Mouse (Mus musculus) induced T-regulatory cell, adult 2 months (primary cell): ENCODE results near the gene Exoc4.

Source experiments
- DNase-seq: peaks from one replicate; pipeline ENCODE4 v3.0.0-alpha.2; 2012; ENCODE audit warnings: low read depth

Exoc4 gene

DNA sequence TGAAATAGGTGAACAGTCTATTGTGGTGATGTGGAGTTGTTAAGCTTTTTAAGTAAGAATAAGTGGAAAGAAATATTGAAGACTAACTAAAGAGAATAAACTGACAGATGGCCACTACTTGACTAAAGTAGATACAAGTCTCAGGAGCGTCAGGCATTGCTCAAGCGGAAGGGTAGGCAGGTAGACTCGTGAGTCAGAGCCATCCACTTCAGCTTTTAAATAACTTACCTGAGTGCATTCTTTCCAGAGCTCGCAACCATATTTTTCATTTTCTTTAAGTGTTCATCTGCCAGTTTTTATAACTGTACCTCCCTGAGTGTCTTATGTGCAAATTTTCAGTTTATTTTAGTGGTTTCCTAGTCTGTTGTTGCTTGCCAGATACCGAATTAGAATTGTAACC is 219.6 kb downstream of the Exoc4 start:
- no peak for DNase-seq

GRCm38 (mm10) chr6:33476134-33476533 is 227.2 kb downstream of the Exoc4 start:
- no peak for DNase-seq

DNA sequence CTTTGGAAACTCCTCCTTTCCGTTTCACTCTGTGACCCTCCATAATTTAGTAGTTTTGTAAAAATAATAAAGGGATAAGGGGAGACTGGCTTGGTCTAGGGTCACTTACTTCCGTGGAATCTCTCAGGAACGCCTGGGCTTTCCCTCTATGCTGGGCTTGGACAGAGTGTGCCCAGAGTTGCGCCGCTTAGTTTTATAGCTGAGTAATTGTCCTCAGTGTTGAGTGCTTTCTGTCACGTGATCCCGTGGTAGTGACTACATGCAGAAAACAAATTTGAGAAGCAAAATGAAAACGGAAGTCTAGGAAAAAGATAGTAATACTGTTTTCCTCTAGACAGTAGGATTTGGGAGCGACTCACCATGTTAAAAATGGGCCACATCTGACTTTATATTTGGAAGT is 235.7 kb downstream of the Exoc4 start:
- DNase-seq, result no peak

- no peak for DNase-seq
These were observed 240.9 kb downstream of the Exoc4 start for GRCm38 (mm10) chr6:33489788-33490187.

- no peak for DNase-seq
These were observed 247.4 kb downstream of the Exoc4 start for GRCm38 (mm10) chr6:33496141-33496855.

DNA sequence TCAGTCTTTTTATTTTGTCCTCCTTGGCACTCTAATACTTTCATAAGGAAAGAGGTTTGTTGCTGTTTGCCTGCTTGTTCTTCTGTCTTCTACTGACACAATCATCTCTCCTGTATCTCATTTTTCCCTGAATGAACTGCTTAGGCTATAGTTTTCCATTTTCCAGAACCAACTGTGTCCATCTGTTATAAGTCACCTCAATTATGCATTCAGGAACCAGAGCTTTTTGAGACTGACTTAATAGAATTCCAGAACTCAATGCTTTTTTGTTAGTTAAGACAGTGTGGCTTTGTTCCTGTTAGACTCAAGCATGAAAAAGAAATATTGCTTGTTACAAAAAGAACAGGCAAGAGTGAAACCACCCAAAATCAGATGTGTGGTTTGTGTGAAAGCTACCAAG is 248.5 kb downstream of the Exoc4 start:
- DNase-seq, result no peak

DNA sequence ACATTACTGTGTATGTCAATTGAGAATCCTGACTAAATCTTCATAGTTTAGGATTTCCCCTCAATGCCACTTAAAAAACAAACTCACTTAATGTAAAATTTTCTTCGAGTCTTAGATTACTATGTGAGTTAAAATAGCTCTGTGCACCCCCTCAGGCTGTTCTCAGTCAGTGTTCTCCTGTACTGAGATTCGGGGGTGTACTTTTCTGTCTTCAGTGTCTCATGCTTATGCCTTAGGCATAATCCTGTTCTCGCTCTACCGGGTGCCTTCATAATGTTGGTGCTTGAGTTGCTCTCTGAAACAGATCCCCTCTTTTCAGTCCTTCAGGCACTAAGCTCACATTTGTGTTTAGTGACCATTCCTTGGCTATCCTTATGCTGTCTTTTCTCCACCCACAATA is 253.5 kb downstream of the Exoc4 start:
- no peak for DNase-seq

- no peak for DNase-seq
These were observed 254.5 kb downstream of the Exoc4 start for GRCm38 (mm10) chr6:33503381-33503780.

DNA sequence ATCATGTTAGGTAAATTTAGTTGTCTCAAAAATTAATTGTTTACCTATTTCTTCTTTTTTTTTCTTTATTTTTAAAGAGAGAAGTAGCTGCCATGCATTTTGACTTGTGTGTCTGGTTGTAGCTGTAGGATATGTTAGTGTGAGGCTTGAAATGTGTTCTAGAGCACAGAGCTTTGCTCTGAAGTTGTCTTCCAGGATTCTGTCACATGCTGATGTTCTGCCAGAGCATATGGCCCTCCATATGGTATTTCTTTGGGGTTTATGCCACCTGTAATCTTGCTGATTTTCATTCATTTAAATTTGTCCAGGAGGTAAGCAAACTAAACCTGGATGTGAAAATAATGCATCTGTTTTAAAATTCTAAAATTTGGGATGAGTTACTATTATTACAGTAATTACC is 258.2 kb downstream of the Exoc4 start:
- no peak for DNase-seq

GRCm38 (mm10) chr6:33515391-33515790 is 266.5 kb downstream of the Exoc4 start:
- DNase-seq, result no peak

- no peak for DNase-seq
These were observed 267.9 kb downstream of the Exoc4 start for GRCm38 (mm10) chr6:33516798-33517197.

GRCm38 (mm10) chr6:33517890-33518410 is 269.1 kb downstream of the Exoc4 start:
- DNase-seq, result no peak

GRCm38 (mm10) chr6:33525695-33526366 is 276.9 kb downstream of the Exoc4 start:
- no peak for DNase-seq

GRCm38 (mm10) chr6:33540356-33540755 is 291.5 kb downstream of the Exoc4 start:
- DNase-seq, result no peak

- DNase-seq, result no peak
These were observed 293.8 kb downstream of the Exoc4 start for GRCm38 (mm10) chr6:33542712-33543111.

GRCm38 (mm10) chr6:33551934-33552333 is 303.0 kb downstream of the Exoc4 start:
- no peak for DNase-seq

DNA sequence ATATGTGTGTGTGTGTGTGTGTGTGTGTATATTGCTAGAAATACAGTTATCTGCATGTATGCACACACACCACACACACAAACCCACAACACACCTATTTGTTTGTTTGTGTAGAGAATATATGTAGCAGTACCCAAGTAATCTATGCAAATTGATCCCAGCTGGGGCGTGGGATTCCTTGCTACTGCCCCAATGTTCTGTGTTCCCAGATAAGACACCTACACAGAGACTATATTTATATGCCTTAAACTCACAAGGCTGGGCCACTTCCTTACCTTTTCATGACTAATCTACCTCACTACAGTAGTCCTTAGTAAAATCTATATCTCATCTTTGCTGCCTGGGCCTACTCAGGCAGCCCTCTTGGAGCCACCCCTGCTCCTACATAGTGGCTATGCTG is 312.0 kb downstream of the Exoc4 start:
- DNase-seq, result no peak

DNA sequence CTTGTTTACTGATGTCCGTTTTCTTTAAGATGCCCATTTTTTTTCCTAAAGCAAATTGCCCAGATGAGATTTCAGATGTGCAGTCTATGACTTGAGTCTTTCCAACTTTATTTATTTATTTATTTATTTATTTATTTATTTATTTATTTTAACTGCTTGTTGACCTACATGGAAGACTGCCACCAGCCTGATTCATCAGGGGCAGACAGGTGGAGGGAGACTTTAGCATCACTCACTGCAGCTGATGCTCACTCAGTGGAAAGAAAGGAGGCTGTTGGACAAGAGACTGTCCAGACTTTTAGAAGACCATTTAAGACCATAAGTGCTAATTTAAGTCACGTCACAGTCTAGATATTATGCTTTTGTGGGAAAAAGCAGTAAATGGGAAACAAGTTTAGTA is 313.0 kb downstream of the Exoc4 start:
- no peak for DNase-seq

GRCm38 (mm10) chr6:33575947-33576346 is 327.1 kb downstream of the Exoc4 start:
- DNase-seq, result no peak

DNA sequence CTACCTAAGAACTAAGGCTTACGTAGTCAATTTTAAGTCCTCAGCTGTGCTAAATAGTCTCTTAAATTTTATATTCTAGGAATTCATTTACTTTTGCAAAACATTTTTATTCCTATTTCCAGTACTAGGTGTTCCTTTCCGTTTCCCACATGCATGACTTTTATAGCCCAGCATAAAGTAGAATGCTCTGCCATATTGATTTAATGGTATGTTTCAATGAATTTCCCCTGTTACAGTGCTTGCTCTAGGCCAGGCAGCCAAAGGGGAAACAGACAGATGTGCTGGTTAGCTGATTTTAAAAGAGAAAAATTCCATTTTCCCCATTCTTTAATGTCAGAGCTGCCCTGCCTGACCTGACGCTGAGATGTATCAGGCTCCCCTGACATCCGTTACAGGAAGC is 359.6 kb downstream of the Exoc4 start:
- DNase-seq, result no peak

DNA sequence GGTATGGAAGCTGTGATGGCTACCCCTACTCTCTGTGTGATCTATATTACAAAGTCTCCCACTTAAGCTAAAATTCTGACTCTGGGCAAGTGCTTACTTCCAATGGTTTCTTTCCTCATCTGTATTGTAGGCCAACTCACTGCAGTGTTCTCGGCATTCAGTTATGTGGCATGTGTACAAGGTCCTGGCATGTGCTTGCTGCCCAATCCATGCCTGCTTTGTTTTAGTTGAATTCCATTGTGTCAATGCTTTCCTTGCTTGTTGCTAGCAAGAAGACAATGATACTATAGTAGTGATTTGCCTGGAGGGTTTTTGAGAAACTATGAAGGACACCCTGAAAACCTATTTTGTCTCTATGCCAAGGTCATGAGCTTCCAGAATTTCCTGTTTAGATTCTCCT is 365.1 kb downstream of the Exoc4 start:
- DNase-seq, result no peak

DNA sequence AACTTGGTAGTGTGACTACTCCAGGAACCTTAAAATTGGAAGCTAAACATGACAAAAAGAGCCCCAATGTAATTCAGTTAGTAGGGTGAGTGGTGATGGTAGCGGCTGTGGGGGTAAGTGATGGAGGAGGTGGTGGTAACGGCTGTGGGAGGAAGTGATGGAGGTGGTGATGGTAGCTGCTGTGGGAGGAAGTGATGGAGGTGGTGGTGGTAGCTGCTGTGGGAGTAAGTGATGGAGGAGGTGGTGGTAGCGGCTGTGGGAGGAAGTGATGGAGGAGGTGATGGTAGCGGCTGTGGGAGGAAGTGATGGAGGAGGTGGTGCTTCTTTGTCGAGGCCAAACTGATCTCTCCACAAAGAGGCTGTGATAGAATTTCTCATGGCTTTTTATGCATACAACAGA is 369.7 kb downstream of the Exoc4 start:
- DNase-seq, result peak; percentile 50

DNA sequence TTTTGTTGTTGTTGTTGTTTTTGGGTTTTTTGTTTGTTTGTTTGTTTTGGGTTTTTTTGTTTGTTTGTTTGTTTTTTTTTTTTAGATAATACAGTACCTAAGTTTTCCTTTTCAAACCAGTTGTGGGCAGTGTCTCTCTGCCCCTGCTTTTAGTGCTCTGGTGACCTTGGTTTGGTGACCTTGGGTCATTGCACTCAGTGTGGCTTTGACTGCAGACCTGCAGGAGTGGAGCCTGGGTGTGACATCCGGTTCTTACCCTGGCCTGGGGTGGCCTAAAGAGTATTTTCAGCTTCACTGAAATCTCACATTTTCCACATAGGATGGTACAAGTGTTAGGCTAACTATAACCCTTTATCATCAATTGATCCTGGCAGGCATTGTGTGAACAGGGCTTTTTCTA is 371.8 kb downstream of the Exoc4 start:
- DNase-seq, result no peak

- DNase-seq, result no peak
These were observed 377.0 kb downstream of the Exoc4 start for GRCm38 (mm10) chr6:33625931-33626330.
